Mouse (Mus musculus): ENCODE measurements around the gene S1pr2.

- TF ChIP-seq GATA1 (IDR thresholded peaks at IDR 0.05; ENCODE audit: borderline replicate concordance, low read length) (no peak), FLI1 (IDR thresholded peaks at IDR 0.05; ENCODE audit: low read length) (no peak)
These were observed 16.8 kb upstream of the S1pr2 start for GRCm38 (mm10) chr9:20993165-20993898.

Data from megakaryocyte, embryonic 14.5 days (primary cell).